Mouse (Mus musculus): ENCODE results near the gene Snx21.
"Not testable (repeated sequence)": the region's sequence is repeated elsewhere in the genome, so short reads cannot be mapped to it uniquely, and the experiment has no call there.

The Snx21 gene

DNA sequence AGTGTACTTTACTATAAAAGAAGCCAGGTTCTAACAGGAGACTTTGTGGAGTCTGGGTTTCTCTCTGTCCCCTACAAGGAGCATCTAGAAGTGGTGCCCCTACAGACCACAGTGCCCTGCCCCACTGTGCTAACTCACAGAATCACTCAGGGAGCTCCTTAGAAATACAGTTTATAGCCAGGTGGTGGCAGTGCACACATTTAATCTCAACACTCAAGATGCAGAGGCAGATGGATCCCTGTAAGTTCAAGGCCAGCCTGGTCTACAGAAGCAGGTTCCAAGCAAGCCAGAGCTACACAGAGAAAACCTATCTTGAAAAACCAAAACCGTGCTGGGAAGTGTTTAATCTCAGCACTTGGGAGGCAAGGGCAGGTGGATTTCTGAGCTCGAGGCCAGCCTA is 8.1 kb downstream of the Snx21 start:
- DNase-seq (ENCODE audit: low spot score): no peak

GRCm38 (mm10) chr2:164794293-164794692 is 8.7 kb downstream of the Snx21 start:
- DNase-seq (ENCODE audit: low spot score): peak; percentile 83

- no peak for DNase-seq (ENCODE audit: low spot score)
Observed at GRCm38 (mm10) chr2:164795868-164796267, 10.2 kb downstream of the Snx21 start.

DNA sequence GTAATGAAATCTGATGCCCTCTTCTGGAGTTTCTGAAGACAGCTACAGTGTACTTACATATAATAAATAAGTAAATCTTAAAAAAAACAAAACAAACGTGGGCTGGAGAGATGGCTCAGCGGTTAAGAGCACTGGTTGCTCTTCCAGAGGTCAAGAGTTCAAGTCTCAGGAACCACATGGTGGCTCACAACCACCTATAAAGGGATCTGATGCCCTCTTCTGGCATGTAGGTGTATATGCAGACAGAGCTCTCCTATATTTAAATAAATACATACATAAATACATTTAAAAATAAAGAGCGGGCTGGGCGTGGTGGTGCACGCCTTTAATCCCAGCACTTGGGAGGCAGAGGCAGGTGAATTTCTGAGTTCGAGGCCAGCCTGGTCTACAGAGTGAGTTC is 12.9 kb downstream of the Snx21 start:
- not testable (repeated sequence) for DNase-seq (ENCODE audit: low spot score)

GRCm38 (mm10) chr2:164800252-164801004 is 14.8 kb downstream of the Snx21 start:
- no peak for DNase-seq (ENCODE audit: low spot score)

- no peak for DNase-seq (ENCODE audit: low spot score)
Observed at GRCm38 (mm10) chr2:164803201-164803920, 17.7 kb downstream of the Snx21 start.

GRCm38 (mm10) chr2:164803921-164804313 is 18.3 kb downstream of the Snx21 start:
- no peak for DNase-seq (ENCODE audit: low spot score)

GRCm38 (mm10) chr2:164804533-164805331 is 19.1 kb downstream of the Snx21 start, which contains the start of the genes Acot8 and Zswim3:
Gene Acot8 (minus strand): TSS chr2:164804882.
Gene Zswim3 (plus strand): TSS chr2:164805098.
- peak; percentile 98 for DNase-seq (ENCODE audit: low spot score)

GRCm38 (mm10) chr2:164805332-164805718 is 19.7 kb downstream of the Snx21 start:
- DNase-seq (ENCODE audit: low spot score): no peak

DNA sequence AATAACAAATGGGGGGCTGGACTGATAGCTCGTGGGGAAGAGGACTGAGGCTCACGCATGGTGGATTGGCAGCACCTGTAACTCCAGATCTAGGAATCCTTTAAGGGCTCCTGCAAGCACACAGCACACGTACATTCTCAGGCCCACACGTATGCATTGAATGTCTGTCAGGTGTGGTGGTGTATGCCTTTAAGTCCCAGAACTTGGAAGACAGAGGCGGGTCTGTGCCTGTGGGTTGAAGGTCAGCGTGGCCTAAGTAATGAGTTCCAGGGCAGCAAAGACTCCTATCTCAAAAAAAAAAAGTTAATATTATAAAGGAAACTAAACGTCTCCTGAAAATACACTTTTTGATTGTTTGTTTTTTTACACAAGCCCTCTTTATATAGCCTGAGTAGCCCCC is 21.0 kb downstream of the Snx21 start:
- DNase-seq (ENCODE audit: low spot score): no peak

- no peak for DNase-seq (ENCODE audit: low spot score)
Observed at GRCm38 (mm10) chr2:164813557-164813956, 27.9 kb downstream of the Snx21 start.

- DNase-seq (ENCODE audit: low spot score): no peak
Observed at GRCm38 (mm10) chr2:164815348-164815747, 29.7 kb downstream of the Snx21 start.

DNA sequence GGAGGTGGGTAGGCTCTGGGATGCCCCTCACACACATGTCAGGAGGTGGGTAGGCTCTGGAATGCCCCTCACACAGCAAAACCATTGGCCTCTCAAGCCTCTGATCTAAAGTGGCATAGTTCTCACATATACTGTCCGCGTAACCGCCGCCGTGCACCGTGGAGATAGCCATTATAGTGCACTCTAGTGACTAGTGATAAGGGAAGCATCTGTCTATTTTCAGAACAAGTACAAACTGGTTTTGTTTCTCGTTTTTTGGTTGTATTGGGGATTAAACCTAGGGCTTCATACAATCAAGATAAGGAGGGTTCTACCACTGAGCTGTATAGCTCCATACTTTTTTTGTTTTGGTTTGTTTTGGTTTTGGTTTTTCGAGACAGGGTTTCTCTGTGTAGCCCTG is 30.2 kb downstream of the Snx21 start:
- DNase-seq (ENCODE audit: low spot score): no peak

- no peak for DNase-seq (ENCODE audit: low spot score)
Observed at GRCm38 (mm10) chr2:164817206-164817605, 31.6 kb downstream of the Snx21 start.

DNA sequence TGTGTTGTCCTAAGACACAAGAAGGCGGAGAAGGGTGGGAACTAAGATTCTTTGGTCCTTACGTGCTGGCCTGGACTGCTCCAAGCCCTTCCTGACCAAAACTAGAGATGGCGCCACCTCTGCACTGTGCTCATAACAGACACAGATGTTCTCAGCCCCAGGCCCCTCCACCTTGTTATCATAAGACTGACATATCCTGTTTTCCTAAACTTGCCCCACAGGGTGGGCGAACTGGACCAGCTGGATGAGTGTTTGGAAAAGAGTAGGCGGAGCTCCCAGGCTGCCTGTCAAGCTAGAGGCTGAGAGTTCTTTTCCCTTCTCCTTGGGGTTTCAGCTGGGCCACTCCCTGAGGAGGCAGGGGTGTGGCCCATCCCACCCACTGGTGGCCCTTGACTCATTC is 32.1 kb downstream of the Snx21 start:
- no peak for DNase-seq (ENCODE audit: low spot score)

DNA sequence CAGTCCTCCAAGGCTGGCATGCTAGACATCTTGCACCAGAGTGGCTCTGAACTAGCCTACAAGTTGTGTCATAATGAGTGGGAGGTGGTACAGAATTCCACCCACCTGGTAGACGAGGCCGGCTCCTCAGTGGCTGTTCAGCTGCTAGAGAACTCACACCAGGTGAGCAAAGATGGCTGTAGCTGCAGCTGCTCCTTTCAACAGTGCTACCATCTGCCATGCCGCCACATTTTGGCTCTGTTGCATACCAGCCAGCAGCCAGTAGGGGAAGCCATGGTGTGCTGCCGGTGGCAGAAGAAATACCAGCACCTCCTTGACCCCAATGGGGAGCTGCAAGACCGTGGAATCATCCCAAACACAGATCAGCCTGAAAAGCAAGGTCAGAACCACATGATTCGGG is 35.4 kb downstream of the Snx21 start:
- DNase-seq (ENCODE audit: low spot score): no peak

DNA sequence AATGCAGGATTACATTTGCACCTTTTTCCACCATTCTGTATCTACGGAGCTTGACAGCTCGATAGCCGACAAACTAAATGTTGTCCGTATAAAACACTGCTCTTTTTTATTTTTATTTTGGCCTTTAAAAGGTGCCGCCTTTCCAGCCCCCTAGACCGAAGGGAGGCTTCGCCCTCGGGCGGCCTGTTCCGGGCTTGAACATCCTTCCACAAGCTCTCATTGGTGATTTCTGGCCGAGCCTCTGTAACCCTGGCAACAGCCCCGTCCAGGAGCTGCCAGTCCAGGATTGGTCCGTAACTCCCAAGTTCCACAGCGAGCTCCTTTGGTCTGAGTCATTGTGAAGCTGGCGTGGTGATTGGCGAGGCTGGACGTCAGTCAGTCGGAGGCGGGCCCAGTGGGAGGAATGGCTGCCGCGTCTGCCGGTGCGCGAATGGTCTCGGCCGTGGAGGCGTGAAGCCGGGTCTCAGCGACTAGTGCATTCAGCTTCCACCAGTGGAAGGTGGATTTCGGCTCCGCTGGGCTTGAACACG is 37.1 kb downstream of the Snx21 start, which contains the start of gene Zswim1:
TSS of gene Zswim1 (plus strand) at position 51 of the 530 bp plus-strand sequence.
- peak; percentile 100 for DNase-seq (ENCODE audit: low spot score)

GRCm38 (mm10) chr2:164823181-164823585 is 37.6 kb downstream of the Snx21 start:
- no peak for DNase-seq (ENCODE audit: low spot score)

DNA sequence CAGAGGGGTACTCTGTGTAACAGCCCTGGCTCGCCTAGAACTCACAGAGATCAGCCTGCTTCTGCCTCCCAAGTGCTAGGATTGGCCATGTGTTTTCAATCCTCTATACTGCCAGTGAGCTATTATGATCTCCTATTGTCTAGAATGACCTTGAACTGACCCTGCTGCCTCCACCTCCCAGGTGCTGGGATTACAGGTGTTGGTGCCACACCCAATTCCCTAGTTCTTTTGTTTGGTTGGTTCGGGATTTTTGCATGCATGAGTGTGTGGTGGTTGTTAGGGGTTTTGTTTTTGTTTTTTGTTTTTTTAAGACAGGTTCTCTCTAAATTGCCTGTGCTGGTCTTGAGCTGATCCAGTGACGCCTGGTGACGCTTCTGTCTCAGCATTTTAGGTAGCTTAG is 38.3 kb downstream of the Snx21 start:
- DNase-seq (ENCODE audit: low spot score): no peak

GRCm38 (mm10) chr2:164825521-164825920 is 39.9 kb downstream of the Snx21 start:
- no peak for DNase-seq (ENCODE audit: low spot score)

DNA sequence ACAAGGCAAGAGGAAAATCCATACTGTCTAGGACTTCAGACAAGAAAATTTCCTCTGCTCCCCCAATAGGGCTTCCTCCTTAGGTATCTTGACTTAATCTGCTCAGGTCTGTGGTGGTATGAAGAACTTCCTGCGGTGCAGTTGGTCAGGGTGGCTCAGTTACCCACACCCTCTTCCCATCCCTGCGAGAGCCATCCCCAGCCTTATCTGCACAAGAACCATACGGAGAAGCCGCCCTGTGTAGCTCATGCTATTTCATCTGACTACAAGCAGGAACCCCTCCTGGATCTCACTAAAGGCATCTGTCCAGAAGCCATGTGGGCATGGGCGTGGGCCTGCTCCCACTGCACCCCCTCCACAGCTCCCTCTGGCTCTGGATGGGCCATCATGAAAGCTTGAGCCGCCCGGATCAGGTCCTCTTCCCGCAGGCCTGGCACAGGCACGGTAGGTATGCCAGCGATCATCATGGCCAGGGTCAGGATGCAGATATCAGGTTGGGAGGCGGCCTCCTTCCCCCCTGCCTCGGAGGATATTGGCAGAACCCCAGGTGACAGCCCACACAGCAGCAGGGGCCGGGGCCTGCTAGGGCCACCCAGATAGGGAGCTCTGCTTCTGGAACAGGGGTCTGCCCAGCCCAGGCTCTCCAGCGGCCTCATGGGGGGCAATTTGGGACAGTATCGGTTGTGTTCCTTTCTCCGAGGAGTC is 41.7 kb downstream of the Snx21 start:
- no peak for DNase-seq (ENCODE audit: low spot score)

DNA sequence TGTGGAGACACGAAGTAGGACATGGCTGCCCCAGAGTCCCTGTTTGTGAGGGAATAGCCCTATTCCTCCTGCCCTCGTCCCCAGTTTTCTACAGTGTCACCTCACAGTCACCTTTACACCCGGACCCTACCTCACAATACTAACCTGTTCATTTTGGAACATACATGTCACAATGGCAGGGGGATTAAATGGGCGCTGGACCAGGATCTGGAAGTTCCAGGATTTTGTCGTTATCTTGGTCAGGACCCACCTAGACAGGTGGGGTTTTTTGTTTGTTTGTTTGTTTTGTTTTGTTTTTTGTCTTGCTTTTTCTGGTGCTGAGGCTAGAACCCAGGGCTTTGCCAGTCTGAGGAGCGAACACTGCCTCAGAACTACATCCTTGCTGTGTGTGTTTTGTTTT is 42.8 kb downstream of the Snx21 start, which contains the start of gene Spata25:
TSS of gene Spata25 (minus strand) at position 101 of the 400 bp plus-strand sequence.
- DNase-seq (ENCODE audit: low spot score): no peak

All from urinary bladder, postnatal 14 days (tissue).